Mouse (Mus musculus) frontal cortex, postnatal 25 days (tissue): ENCODE results near the gene Ssu72.

Experiments
- DNase-seq, 2 experiments: peaks; one replicate each; pipeline ENCODE4 v3.0.0; 2022; ENCODE audit warnings: low spot score in 2 of 2

Gene Ssu72

GRCm38 (mm10) chr4:155746575-155747490 is 42.2 kb downstream of the Ssu72 start:
- DNase-seq: no peak

- DNase-seq: no peak
Observed at GRCm38 (mm10) chr4:155757011-155757410, 52.4 kb downstream of the Ssu72 start.

- no peak for DNase-seq
Observed at GRCm38 (mm10) chr4:155759862-155760612, 55.4 kb downstream of the Ssu72 start.

- peak; percentile 96 to 98 for DNase-seq
Observed at GRCm38 (mm10) chr4:155760613-155761355, 56.2 kb downstream of the Ssu72 start, which contains the start of gene Atad3a. TSS of gene Atad3a (minus strand) at chr4:155761093.

- no peak for DNase-seq
Observed at GRCm38 (mm10) chr4:155761356-155762099, 56.9 kb downstream of the Ssu72 start.

- DNase-seq: no peak
Observed at GRCm38 (mm10) chr4:155762357-155762756, 57.8 kb downstream of the Ssu72 start.

GRCm38 (mm10) chr4:155769496-155769879 is 64.9 kb downstream of the Ssu72 start:
- DNase-seq: no peak

GRCm38 (mm10) chr4:155769880-155770512 is 65.4 kb downstream of the Ssu72 start:
- peak; percentile 85 to 88 for DNase-seq

GRCm38 (mm10) chr4:155770626-155771025 is 66.0 kb downstream of the Ssu72 start:
- no peak for DNase-seq

GRCm38 (mm10) chr4:155771706-155772105 is 67.1 kb downstream of the Ssu72 start:
- DNase-seq: no peak

GRCm38 (mm10) chr4:155772786-155773185 is 68.2 kb downstream of the Ssu72 start:
- DNase-seq: no peak

GRCm38 (mm10) chr4:155773335-155774078 is 68.9 kb downstream of the Ssu72 start:
- no peak for DNase-seq

- peak; percentile 63 to 77 for DNase-seq
Observed at GRCm38 (mm10) chr4:155774280-155774754, 69.7 kb downstream of the Ssu72 start, which contains the start of gene Vwa1. TSS of gene Vwa1 (minus strand) at chr4:155774698.

- peak in 1 of 2 experiments; percentile 28 for DNase-seq
Observed at GRCm38 (mm10) chr4:155774971-155775740, 70.6 kb downstream of the Ssu72 start.

GRCm38 (mm10) chr4:155775855-155776254 is 71.3 kb downstream of the Ssu72 start:
- no peak for DNase-seq

GRCm38 (mm10) chr4:155776704-155777335 is 72.2 kb downstream of the Ssu72 start:
- DNase-seq: peak in 1 of 2 experiments; percentile 11

GRCm38 (mm10) chr4:155777816-155778215 is 73.2 kb downstream of the Ssu72 start:
- no peak for DNase-seq

- no peak for DNase-seq
Observed at GRCm38 (mm10) chr4:155779498-155779897, 74.9 kb downstream of the Ssu72 start.
